Mouse (Mus musculus): ENCODE measurements at regions not wholly inside any gene's neighbourhood (a gene's known extent, or its start where the extent isn't known, plus 50 kb on each side); places are given as distances from the start of the nearest gene placed in this dataset.

- Histone ChIP-seq H3K4me3 (ENCODE audit: low read depth, low read length) (no peak overlapping the region), H3K27ac (ENCODE audit: low read length) (peak overlapping the region; percentile 63; the same call in 1 of the 2 replicates), H3K36me3 (ENCODE audit: control insufficient read depth, insufficient read depth, low read length) (no peaks in the 10 kb centered on the region), H3K9me3 (ENCODE audit: control insufficient read depth, low read depth, low read length) (no peaks in the 10 kb centered on the region), H3K27me3 (ENCODE audit: control insufficient read depth, insufficient read depth, low read length) (no peaks in the 10 kb centered on the region), H3K4me1 (ENCODE audit: control insufficient read depth, insufficient read depth, low read length) (peaks cover 12% of the 10 kb centered on the region), H3K9ac (replicated peaks; ENCODE audit: low read depth, low read length) (no peak overlapping the region), H3K4me2 (replicated peaks; ENCODE audit: low read depth, low read length) (no peak overlapping the region)
- 33% methylated on average over 7 of the region's 7 CpGs for WGBS
- no peak for ATAC-seq (ENCODE audit: insufficient number of reproducible peaks, insufficient read depth, low FRiP score, low read depth)
Measured at GRCm38 (mm10) chr16:49965528-49966250, 165.4 kb downstream of the Cd47 start.

- Histone ChIP-seq H3K4me2 (replicated peaks; ENCODE audit: low read depth, low read length) (no peak overlapping the region), H3K9ac (replicated peaks; ENCODE audit: low read depth, low read length) (no peak overlapping the region), H3K27me3 (ENCODE audit: control insufficient read depth, insufficient read depth, low read length) (no peaks in the 10 kb centered on the region), H3K27ac (ENCODE audit: low read length) (peak overlapping the region; percentile 15; the same call in 1 of the 2 replicates), H3K4me1 (ENCODE audit: control insufficient read depth, insufficient read depth, low read length) (peaks cover 12% of the 10 kb centered on the region), H3K36me3 (ENCODE audit: control insufficient read depth, insufficient read depth, low read length) (no peaks in the 10 kb centered on the region), H3K9me3 (ENCODE audit: control insufficient read depth, low read depth, low read length) (no peaks in the 10 kb centered on the region), H3K4me3 (ENCODE audit: low read depth, low read length) (no peak overlapping the region)
- WGBS = 51% methylated on average over 2 of the region's 2 CpGs
- ATAC-seq (ENCODE audit: insufficient number of reproducible peaks, insufficient read depth, low FRiP score, low read depth) = no peak
Measured at GRCm38 (mm10) chr16:49966251-49966588, 165.9 kb downstream of the Cd47 start.

- Histone ChIP-seq H3K27me3 (ENCODE audit: control insufficient read depth, insufficient read depth, low read length) (no peaks in the 10 kb centered on the region), H3K4me1 (ENCODE audit: control insufficient read depth, insufficient read depth, low read length) (peaks cover 12% of the 10 kb centered on the region), H3K27ac (ENCODE audit: low read length) (no peak overlapping the region), H3K36me3 (ENCODE audit: control insufficient read depth, insufficient read depth, low read length) (no peaks in the 10 kb centered on the region), H3K9me3 (ENCODE audit: control insufficient read depth, low read depth, low read length) (no peaks in the 10 kb centered on the region), H3K9ac (replicated peaks; ENCODE audit: low read depth, low read length) (no peak overlapping the region), H3K4me2 (replicated peaks; ENCODE audit: low read depth, low read length) (no peak overlapping the region), H3K4me3 (ENCODE audit: low read depth, low read length) (no peak overlapping the region)
- no peak for ATAC-seq (ENCODE audit: insufficient number of reproducible peaks, insufficient read depth, low FRiP score, low read depth)
- 91% methylated on average over 7 of the region's 7 CpGs for WGBS
Measured at GRCm38 (mm10) chr16:49967110-49967509, 166.8 kb downstream of the Cd47 start.

GRCm38 (mm10) chr16:49968291-49968870 is 168.0 kb downstream of the Cd47 start:
- Histone ChIP-seq H3K4me1 (ENCODE audit: control insufficient read depth, insufficient read depth, low read length) (peaks cover 12% of the 10 kb centered on the region), H3K9ac (replicated peaks; ENCODE audit: low read depth, low read length) (no peak overlapping the region), H3K36me3 (ENCODE audit: control insufficient read depth, insufficient read depth, low read length) (no peaks in the 10 kb centered on the region), H3K9me3 (ENCODE audit: control insufficient read depth, low read depth, low read length) (no peaks in the 10 kb centered on the region), H3K4me2 (replicated peaks; ENCODE audit: low read depth, low read length) (no peak overlapping the region), H3K27me3 (ENCODE audit: control insufficient read depth, insufficient read depth, low read length) (no peaks in the 10 kb centered on the region), H3K27ac (ENCODE audit: low read length) (no peak overlapping the region), H3K4me3 (ENCODE audit: low read depth, low read length) (no peak overlapping the region)
- WGBS = 45% methylated on average over 4 of the region's 4 CpGs
- ATAC-seq (ENCODE audit: insufficient number of reproducible peaks, insufficient read depth, low FRiP score, low read depth) = no peak

GRCm38 (mm10) chr16:49969035-49969434 is 168.7 kb downstream of the Cd47 start:
- no peak for ATAC-seq (ENCODE audit: insufficient number of reproducible peaks, insufficient read depth, low FRiP score, low read depth)
- H3K4me1 ChIP-seq (ENCODE audit: control insufficient read depth, insufficient read depth, low read length) = peaks cover 12% of the 10 kb centered on the region
- H3K9me3 ChIP-seq (ENCODE audit: control insufficient read depth, low read depth, low read length) = no peaks in the 10 kb centered on the region
- no peaks in the 10 kb centered on the region for H3K36me3 ChIP-seq (ENCODE audit: control insufficient read depth, insufficient read depth, low read length)
- H3K27ac ChIP-seq (ENCODE audit: low read length) = no peak overlapping the region
- H3K4me3 ChIP-seq (ENCODE audit: low read depth, low read length) = no peak overlapping the region
- no peak overlapping the region for H3K4me2 ChIP-seq (replicated peaks; ENCODE audit: low read depth, low read length)
- H3K27me3 ChIP-seq (ENCODE audit: control insufficient read depth, insufficient read depth, low read length) = no peaks in the 10 kb centered on the region
- no peak overlapping the region for H3K9ac ChIP-seq (replicated peaks; ENCODE audit: low read depth, low read length)
- 86% methylated on average over 4 of the region's 4 CpGs for WGBS

- Histone ChIP-seq H3K4me1 (ENCODE audit: control insufficient read depth, insufficient read depth, low read length) (peaks cover 10% of the 10 kb centered on the region), H3K9me3 (ENCODE audit: control insufficient read depth, low read depth, low read length) (no peaks in the 10 kb centered on the region), H3K27ac (ENCODE audit: low read length) (no peak overlapping the region), H3K4me3 (ENCODE audit: low read depth, low read length) (no peak overlapping the region), H3K27me3 (ENCODE audit: control insufficient read depth, insufficient read depth, low read length) (no peaks in the 10 kb centered on the region), H3K9ac (replicated peaks; ENCODE audit: low read depth, low read length) (no peak overlapping the region), H3K4me2 (replicated peaks; ENCODE audit: low read depth, low read length) (no peak overlapping the region), H3K36me3 (ENCODE audit: control insufficient read depth, insufficient read depth, low read length) (no peaks in the 10 kb centered on the region)
- ATAC-seq (ENCODE audit: insufficient number of reproducible peaks, insufficient read depth, low FRiP score, low read depth) = no peak
- 92% methylated on average over 2 of the region's 2 CpGs for WGBS
Measured at GRCm38 (mm10) chr16:49969693-49970296, 169.5 kb downstream of the Cd47 start.

- ATAC-seq (ENCODE audit: insufficient number of reproducible peaks, insufficient read depth, low FRiP score, low read depth) = no peak
- H3K9me3 ChIP-seq (ENCODE audit: control insufficient read depth, low read depth, low read length) = no peaks in the 10 kb centered on the region
- WGBS = 67% methylated on average over 2 of the region's 2 CpGs
- H3K9ac ChIP-seq (replicated peaks; ENCODE audit: low read depth, low read length) = no peak overlapping the region
- H3K4me2 ChIP-seq (replicated peaks; ENCODE audit: low read depth, low read length) = no peak overlapping the region
- H3K4me1 ChIP-seq (ENCODE audit: control insufficient read depth, insufficient read depth, low read length) = peaks cover 10% of the 10 kb centered on the region
- no peaks in the 10 kb centered on the region for H3K36me3 ChIP-seq (ENCODE audit: control insufficient read depth, insufficient read depth, low read length)
- no peak overlapping the region for H3K27ac ChIP-seq (ENCODE audit: low read length)
- H3K27me3 ChIP-seq (ENCODE audit: control insufficient read depth, insufficient read depth, low read length) = no peaks in the 10 kb centered on the region
- no peak overlapping the region for H3K4me3 ChIP-seq (ENCODE audit: low read depth, low read length)
Measured at GRCm38 (mm10) chr16:49970297-49970804, 170.0 kb downstream of the Cd47 start.

- 82% methylated on average over 3 of the region's 3 CpGs for WGBS
Measured at GRCm38 (mm10) chr16:49971141-49971555, 170.8 kb downstream of the Cd47 start.

More at GRCm38 (mm10) chr16:49971141-49971555, 170.8 kb downstream of the Cd47 start:
- Histone ChIP-seq H3K27ac (ENCODE audit: low read length) (no peak overlapping the region), H3K4me3 (ENCODE audit: low read depth, low read length) (no peak overlapping the region), H3K4me1 (ENCODE audit: control insufficient read depth, insufficient read depth, low read length) (peaks cover 10% of the 10 kb centered on the region), H3K9me3 (ENCODE audit: control insufficient read depth, low read depth, low read length) (no peaks in the 10 kb centered on the region), H3K36me3 (ENCODE audit: control insufficient read depth, insufficient read depth, low read length) (no peaks in the 10 kb centered on the region), H3K4me2 (replicated peaks; ENCODE audit: low read depth, low read length) (no peak overlapping the region), H3K27me3 (ENCODE audit: control insufficient read depth, insufficient read depth, low read length) (no peaks in the 10 kb centered on the region), H3K9ac (replicated peaks; ENCODE audit: low read depth, low read length) (no peak overlapping the region)
- ATAC-seq (ENCODE audit: insufficient number of reproducible peaks, insufficient read depth, low FRiP score, low read depth) = no peak

Measured in stomach, embryonic 14.5 days (tissue).